Mouse (Mus musculus): Measurements from ENCODE around the gene Agmat. TPM values are rescaled to one million over a fixed set of nuclear protein-coding genes. Genes with fewer than 3 reads are reported as not detected.

Agmat gene
- polyA plus RNA-seq (2012; rRNA removed), result 0.15 and 0.28 TPM in 2 replicates

DNA sequence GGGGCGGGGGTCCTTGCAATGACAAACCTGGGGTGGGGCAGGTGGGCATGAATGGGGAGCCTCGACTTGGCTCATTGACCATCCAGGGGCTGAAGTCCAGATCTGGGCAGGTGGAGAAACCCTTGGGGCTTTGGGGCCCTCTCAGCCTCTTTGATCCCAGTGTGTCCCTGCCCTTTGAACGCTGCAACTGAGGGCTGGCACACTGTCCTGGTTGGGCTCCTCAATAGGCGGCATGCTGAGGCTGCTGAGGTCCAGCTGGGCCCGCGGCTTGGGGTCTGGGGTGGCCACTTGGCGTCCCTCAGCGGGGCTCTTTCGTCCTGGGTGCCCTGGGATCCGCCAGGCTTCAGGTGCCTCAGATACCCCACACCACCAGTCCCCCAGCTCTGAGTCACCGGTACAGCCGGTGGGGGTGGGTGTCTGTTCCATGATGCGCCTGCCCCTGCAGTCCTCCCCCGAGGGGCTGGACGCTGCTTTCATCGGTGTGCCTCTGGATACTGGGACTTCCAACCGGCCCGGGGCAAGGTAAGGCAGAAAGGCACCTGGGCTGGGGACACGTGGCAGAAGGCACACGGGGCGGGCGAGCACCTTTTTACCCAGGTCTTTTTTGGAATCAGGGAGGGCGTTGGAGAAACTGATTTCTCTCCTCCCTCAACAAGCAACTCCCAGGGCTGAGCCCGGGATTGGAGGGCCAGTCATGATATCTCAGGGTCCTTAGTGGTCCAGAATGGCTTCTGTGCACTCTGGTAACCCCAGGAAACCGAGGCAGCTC is at the start of gene Agmat:
Gene Agmat, plus strand, starts transcription at position 95 of the 769 bp plus-strand sequence.
- DNase-seq, result no peak
- H3K4me1 ChIP-seq (ENCODE audit: control insufficient read depth, insufficient read depth, low read length), result no peaks in the 10 kb centered on the region
- TF ChIP-seq CTCF (IDR thresholded peaks at IDR 0.05; ENCODE audit: insufficient read depth, low read length) (no peak), POLR2A (IDR thresholded peaks at IDR 0.05; ENCODE audit: borderline replicate concordance, extremely low read depth, low read depth, low read length) (no peak)
- no peak within 1 kb of the TSS for H3K4me3 ChIP-seq (replicated peaks; ENCODE audit: extremely low read depth, low read depth, low read length)
- WGBS, result 36% methylated on average over 25 of the region's 25 CpGs

DNA sequence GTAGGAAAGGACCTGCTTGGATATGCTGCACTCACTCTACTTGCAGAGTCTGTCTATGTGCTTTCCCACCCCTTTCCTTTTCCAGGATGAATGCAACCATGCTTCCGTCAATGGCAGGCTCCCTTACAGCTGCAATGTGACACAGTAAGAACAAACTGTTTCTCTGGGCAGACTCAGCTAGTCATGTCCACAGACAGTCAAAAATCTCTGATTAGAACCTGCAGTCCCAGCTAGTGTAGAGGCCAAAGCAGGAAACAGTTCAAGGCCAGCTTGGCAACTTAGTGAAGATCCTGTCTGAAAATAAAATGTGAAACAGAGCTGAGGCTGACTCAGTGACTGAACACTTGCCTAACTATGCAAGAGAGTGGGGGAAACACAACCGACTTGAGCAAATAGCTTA is 41.8 kb upstream of the Agmat start:
- TF ChIP-seq CTCF (IDR thresholded peaks at IDR 0.05; ENCODE audit: insufficient read depth, low read length) (no peak), POLR2A (IDR thresholded peaks at IDR 0.05; ENCODE audit: borderline replicate concordance, extremely low read depth, low read depth, low read length) (no peak)
- Histone ChIP-seq H3K4me1 (ENCODE audit: control insufficient read depth, insufficient read depth, low read length) (peaks cover 3% of the 10 kb centered on the region; the same call in 1 of the 2 replicates), H3K4me3 (replicated peaks; ENCODE audit: extremely low read depth, low read depth, low read length) (no peak overlapping the region)
- WGBS, result 79% methylated on average over 2 of the region's 2 CpGs
- DNase-seq, result no peak

DNA sequence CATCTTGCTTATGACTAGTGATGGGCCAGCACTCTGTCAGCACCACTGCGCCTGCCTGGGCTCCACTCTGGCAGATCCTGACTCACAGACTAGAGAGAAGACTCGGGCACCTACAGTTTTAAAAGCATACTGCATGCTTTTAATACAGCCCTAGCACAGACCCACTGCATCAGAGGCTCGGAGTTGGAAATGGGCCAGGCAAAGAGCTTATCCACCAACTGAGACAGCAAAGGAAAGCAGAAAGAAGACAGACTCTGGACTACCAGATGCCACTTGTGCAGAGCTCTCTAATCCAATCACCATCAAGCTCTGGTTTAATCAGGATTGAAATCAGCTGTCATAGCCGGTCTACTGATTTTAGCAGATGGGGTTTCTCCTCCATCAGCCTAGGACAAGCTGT is 41.1 kb upstream of the Agmat start:
- DNase-seq, result no peak
- TF ChIP-seq POLR2A (IDR thresholded peaks at IDR 0.05; ENCODE audit: borderline replicate concordance, extremely low read depth, low read depth, low read length) (no peak), CTCF (IDR thresholded peaks at IDR 0.05; ENCODE audit: insufficient read depth, low read length) (no peak)
- peaks cover 3% of the 10 kb centered on the region; the same call in 1 of the 2 replicates for H3K4me1 ChIP-seq (ENCODE audit: control insufficient read depth, insufficient read depth, low read length)
- 74% methylated on average over 4 of the region's 4 CpGs for WGBS
- no peak overlapping the region for H3K4me3 ChIP-seq (replicated peaks; ENCODE audit: extremely low read depth, low read depth, low read length)

DNA sequence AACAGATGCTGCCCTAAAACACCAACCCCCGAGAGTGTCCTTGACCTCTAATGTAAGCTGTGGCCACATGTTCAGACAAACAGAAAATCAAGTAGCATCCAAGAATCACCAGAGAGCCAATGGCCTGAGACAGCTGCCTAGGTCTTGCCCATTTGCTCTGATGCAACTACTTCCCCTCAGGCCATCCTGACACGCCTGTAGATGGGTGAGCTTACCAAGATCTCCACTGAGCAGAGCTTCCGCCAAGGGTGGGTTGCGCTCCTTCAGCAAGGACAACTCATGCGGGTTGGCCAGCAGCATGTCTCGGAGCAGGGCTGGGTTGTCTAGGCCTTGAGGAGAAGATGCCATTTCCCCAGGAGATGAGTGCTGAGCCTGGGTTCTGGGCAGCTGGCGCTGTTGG is 38.5 kb upstream of the Agmat start:
- H3K4me3 ChIP-seq (replicated peaks; ENCODE audit: extremely low read depth, low read depth, low read length), result no peak overlapping the region
- TF ChIP-seq CTCF (IDR thresholded peaks at IDR 0.05; ENCODE audit: insufficient read depth, low read length) (no peak), POLR2A (IDR thresholded peaks at IDR 0.05; ENCODE audit: borderline replicate concordance, extremely low read depth, low read depth, low read length) (no peak)
- WGBS, result 79% methylated on average over 7 of the region's 7 CpGs
- DNase-seq, result no peak
- H3K4me1 ChIP-seq (ENCODE audit: control insufficient read depth, insufficient read depth, low read length), result peaks cover 3% of the 10 kb centered on the region; the same call in 1 of the 2 replicates

- no peak for TF ChIP-seq POLR2A (IDR thresholded peaks at IDR 0.05; ENCODE audit: borderline replicate concordance, extremely low read depth, low read depth, low read length)
- no peak for TF ChIP-seq CTCF (IDR thresholded peaks at IDR 0.05; ENCODE audit: insufficient read depth, low read length)
- WGBS, result 80% methylated on average over 2 of the region's 2 CpGs
- Histone ChIP-seq H3K4me1 (ENCODE audit: control insufficient read depth, insufficient read depth, low read length) (peaks cover 5% of the 10 kb centered on the region), H3K4me3 (replicated peaks; ENCODE audit: extremely low read depth, low read depth, low read length) (no peak overlapping the region)
- no peak for DNase-seq
Observed at GRCm38 (mm10) chr4:141708971-141709370, 37.5 kb upstream of the Agmat start.

DNA sequence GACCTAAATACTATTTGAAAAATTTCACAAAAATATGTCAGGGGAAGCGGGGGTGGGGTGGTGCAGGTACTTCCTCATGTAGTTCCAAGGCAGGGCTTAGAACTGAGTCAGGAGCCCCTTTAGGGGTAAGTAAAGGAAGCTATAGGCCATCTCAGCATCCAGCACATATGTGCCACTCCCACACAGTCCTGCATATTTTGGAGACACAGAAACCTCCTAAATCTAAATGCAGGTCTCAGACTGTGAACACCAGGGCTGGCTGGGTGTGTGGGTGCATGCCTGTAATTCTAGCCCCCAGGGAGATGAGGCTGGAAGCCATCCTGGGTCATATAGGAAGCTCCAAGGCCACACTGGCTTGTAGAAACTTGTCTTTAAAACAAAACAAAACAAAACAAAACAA is 35.2 kb upstream of the Agmat start:
- WGBS, result 93% methylated on average over 1 of the region's 1 CpGs
- TF ChIP-seq CTCF (IDR thresholded peaks at IDR 0.05; ENCODE audit: insufficient read depth, low read length), result no peak
- no peak for TF ChIP-seq POLR2A (IDR thresholded peaks at IDR 0.05; ENCODE audit: borderline replicate concordance, extremely low read depth, low read depth, low read length)

DNA sequence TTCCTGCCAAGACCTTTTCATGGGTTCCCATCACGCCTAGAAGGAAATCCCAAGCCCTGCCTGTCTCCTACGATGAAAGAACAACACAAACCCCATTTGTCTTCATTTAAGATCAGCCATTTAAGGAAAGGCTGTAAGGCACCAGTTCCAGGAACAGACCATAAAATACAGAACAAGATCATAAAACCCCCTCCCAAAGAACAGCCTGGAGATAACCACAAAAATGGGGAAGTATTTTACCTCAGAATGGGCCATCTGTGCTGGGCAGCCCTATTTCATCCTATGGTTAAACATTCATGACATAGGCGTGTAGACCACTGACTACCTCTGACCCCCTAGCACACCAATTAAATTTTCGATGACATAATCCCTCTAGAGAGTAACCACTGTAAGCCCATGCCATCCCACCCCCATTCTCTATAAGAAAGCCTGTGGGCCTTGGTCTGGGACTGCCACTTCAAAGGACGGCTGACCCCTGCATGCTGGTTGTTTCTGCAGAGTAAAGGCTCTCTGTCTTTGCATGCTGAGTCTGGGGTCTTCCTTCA is 32.8 kb upstream of the Agmat start:
- no peak for DNase-seq
- Histone ChIP-seq H3K4me3 (replicated peaks; ENCODE audit: extremely low read depth, low read depth, low read length) (no peak overlapping the region), H3K4me1 (ENCODE audit: control insufficient read depth, insufficient read depth, low read length) (peaks cover 21% of the 10 kb centered on the region)
- no peak for TF ChIP-seq POLR2A (IDR thresholded peaks at IDR 0.05; ENCODE audit: borderline replicate concordance, extremely low read depth, low read depth, low read length)
- TF ChIP-seq CTCF (IDR thresholded peaks at IDR 0.05; ENCODE audit: insufficient read depth, low read length), result no peak
- WGBS, result 72% methylated on average over 5 of the region's 5 CpGs

More for the DNA sequence above, 35.2 kb upstream of the Agmat start:
- no peak overlapping the region for H3K4me3 ChIP-seq (replicated peaks; ENCODE audit: extremely low read depth, low read depth, low read length)
- DNase-seq, result no peak
- H3K4me1 ChIP-seq (ENCODE audit: control insufficient read depth, insufficient read depth, low read length), result peaks cover 18% of the 10 kb centered on the region

GRCm38 (mm10) chr4:141715027-141715426 is 31.4 kb upstream of the Agmat start:
- H3K4me3 ChIP-seq (replicated peaks; ENCODE audit: extremely low read depth, low read depth, low read length), result no peak overlapping the region
- H3K4me1 ChIP-seq (ENCODE audit: control insufficient read depth, insufficient read depth, low read length), result peaks cover 29% of the 10 kb centered on the region
- 33% methylated on average over 2 of the region's 2 CpGs for WGBS
- no peak for DNase-seq
- TF ChIP-seq CTCF (IDR thresholded peaks at IDR 0.05; ENCODE audit: insufficient read depth, low read length) (no peak), POLR2A (IDR thresholded peaks at IDR 0.05; ENCODE audit: borderline replicate concordance, extremely low read depth, low read depth, low read length) (no peak)

DNA sequence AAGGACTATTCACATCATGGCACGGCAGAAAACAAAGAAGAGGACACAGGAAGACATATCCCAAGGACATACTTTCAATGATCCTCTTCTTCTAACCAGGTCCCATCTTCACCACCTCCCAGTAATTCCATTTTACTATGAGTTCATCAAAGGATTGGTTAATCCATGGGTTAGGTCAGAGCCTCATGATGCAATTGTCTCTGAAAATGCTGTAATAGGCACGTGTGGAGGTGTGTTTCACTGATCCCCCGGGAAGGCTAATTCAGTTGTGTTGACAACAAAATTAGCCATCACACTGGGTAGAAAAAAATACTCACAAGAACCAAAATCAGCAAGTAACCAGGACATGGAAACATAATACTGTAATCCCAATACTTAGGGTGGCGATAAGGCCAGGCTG is 28.8 kb upstream of the Agmat start:
- no peak for DNase-seq
- Histone ChIP-seq H3K4me1 (ENCODE audit: control insufficient read depth, insufficient read depth, low read length) (peaks cover 37% of the 10 kb centered on the region), H3K4me3 (replicated peaks; ENCODE audit: extremely low read depth, low read depth, low read length) (no peak overlapping the region)
- 68% methylated on average over 4 of the region's 4 CpGs for WGBS
- TF ChIP-seq CTCF (IDR thresholded peaks at IDR 0.05; ENCODE audit: insufficient read depth, low read length) (no peak), POLR2A (IDR thresholded peaks at IDR 0.05; ENCODE audit: borderline replicate concordance, extremely low read depth, low read depth, low read length) (no peak)

GRCm38 (mm10) chr4:141719304-141719703 is 27.2 kb upstream of the Agmat start:
- H3K4me1 ChIP-seq (ENCODE audit: control insufficient read depth, insufficient read depth, low read length), result peaks cover 38% of the 10 kb centered on the region
- 83% methylated on average over 1 of the region's 1 CpGs for WGBS
- no peak for DNase-seq
- no peak for TF ChIP-seq POLR2A (IDR thresholded peaks at IDR 0.05; ENCODE audit: borderline replicate concordance, extremely low read depth, low read depth, low read length)
- no peak for TF ChIP-seq CTCF (IDR thresholded peaks at IDR 0.05; ENCODE audit: insufficient read depth, low read length)
- no peak overlapping the region for H3K4me3 ChIP-seq (replicated peaks; ENCODE audit: extremely low read depth, low read depth, low read length)
